ENCODE assay signal across 25 mouse cellular contexts in genomic region chr1:185533471-185533870, GRCm38 (mm10).
DNase-seq lines count a peak whose midpoint lies in the region; ATAC-seq lines count a peak whose summit lies in the region.
"Had no signal": no experiment of that assay in that cellular context is flagged by ENCODE, and none has a peak within 500 bp of the region (broad histone marks: within the 10 kb centered on the region; RNA-seq: fewer than 3 reads in every experiment).

No protein-coding gene starts in this region.

- no peak overlapping the region for H3K4me2 ChIP-seq in embryonic facial prominence, embryonic 13.5 days
- H3K4me2 ChIP-seq: embryonic facial prominence, embryonic 15.5 days; hindbrain, embryonic 13.5 days had no signal

- no peaks in the 10 kb centered on the region for H3K27me3 ChIP-seq in embryonic facial prominence, embryonic 13.5 days
- H3K27me3 ChIP-seq: embryonic facial prominence, embryonic 15.5 days; hindbrain, embryonic 13.5 days had no signal

- intact Hi-C loops in left cerebral cortex, postnatal 36 days (cut with DNase I), result no loop called here

- ATAC-seq in embryonic facial prominence, embryonic 13.5 days (ENCODE audit: insufficient number of reproducible peaks, insufficient read depth, low FRiP score, low TSS enrichment, low read depth), result no peak
- ATAC-seq: activated CD4-positive, CD25-positive, alpha-beta regulatory T cell, adult 4 months; forebrain, embryonic 14.5 days; hindbrain, postnatal 0 days had no signal

- no peak overlapping the region for H3K9ac ChIP-seq in embryonic facial prominence, embryonic 13.5 days
- H3K9ac ChIP-seq: embryonic facial prominence, embryonic 15.5 days; hindbrain, embryonic 13.5 days had no signal

- DNase-seq in testis, postnatal 14 days (ENCODE audit: low spot score), result peak; percentile 58
- DNase-seq in testis, postnatal 10 days (ENCODE audit: low spot score), result no peak
- DNase-seq in NIH3T3 (ENCODE audit: low read depth), result peak; percentile 11
- no peak for DNase-seq in left cerebral cortex, postnatal 36 days (ENCODE audit: low spot score in 2 of 2)
- DNase-seq in adrenal gland, adult 2 months, result no peak
- DNase-seq in adipocyte (ENCODE audit: low spot score), result no peak
- DNase-seq in gastrocnemius, postnatal 25 days, result no peak
- DNase-seq: adrenal gland, adult 8-10 months; adrenal gland, postnatal 36 days; cerebellum, adult 2 months; cerebellum, postnatal 36 days; gastrocnemius, adult 2 months; gastrocnemius, postnatal 36 days; heart, adult 18-20 months; heart, postnatal 10 days; kidney, adult 11 months had no signal

- H3K9me3 ChIP-seq in embryonic facial prominence, embryonic 13.5 days, result no peaks in the 10 kb centered on the region
- H3K9me3 ChIP-seq: embryonic facial prominence, embryonic 15.5 days; forebrain, embryonic 10.5 days; heart, embryonic 10.5 days; hindbrain, embryonic 13.5 days had no signal

- H3K27ac ChIP-seq in embryonic facial prominence, embryonic 13.5 days, result peak overlapping the region; percentile 41; the same call in 1 of the 2 replicates
- H3K27ac ChIP-seq: forebrain, embryonic 10.5 days; gastrocnemius, adult 2 months; hindbrain, embryonic 13.5 days; hindbrain, postnatal 0 days had no signal

- peaks cover 4% of the 10 kb centered on the region for H3K4me1 ChIP-seq in embryonic facial prominence, embryonic 13.5 days
- H3K4me1 ChIP-seq: forebrain, embryonic 10.5 days; hindbrain, embryonic 13.5 days had no signal

- no peaks in the 10 kb centered on the region for H3K36me3 ChIP-seq in embryonic facial prominence, embryonic 13.5 days
- H3K36me3 ChIP-seq: embryonic facial prominence, embryonic 15.5 days; forebrain, embryonic 10.5 days; heart, embryonic 10.5 days; hindbrain, embryonic 13.5 days had no signal

- 96% methylated on average over 5 of the region's 5 CpGs for WGBS in embryonic facial prominence, embryonic 13.5 days

- H3K4me3 ChIP-seq in embryonic facial prominence, embryonic 13.5 days, result no peak overlapping the region
- H3K4me3 ChIP-seq: embryonic facial prominence, embryonic 15.5 days; erythroblast, embryonic 14.5 days; forebrain, embryonic 10.5 days; gastrocnemius, adult 2 months; heart, embryonic 10.5 days; hindbrain, embryonic 13.5 days had no signal

Comparison
In these comparisons a context has a peak if more than half of its experiments do, and no peak if none do; other contexts are left out.
1. DNase-seq: peak in testis, postnatal 14 days (single experiment) and NIH3T3 (single experiment); none in testis, postnatal 10 days (single experiment), left cerebral cortex, postnatal 36 days (0 of 2), adrenal gland, adult 2 months (single experiment), adipocyte (single experiment) and gastrocnemius, postnatal 25 days (single experiment).